Mouse (Mus musculus) T-cell, adult 2 months (primary cell): ENCODE results near the gene Gm14435.
"Not testable (repeated sequence)": the region's sequence is repeated elsewhere in the genome, so short reads cannot be mapped to it uniquely, and the experiment has no call there.

Source experiments
- DNase-seq: peaks from one replicate; pipeline ENCODE4 v3.0.0; 2022; ENCODE audit warnings: low spot score

The Gm14435 gene

DNA sequence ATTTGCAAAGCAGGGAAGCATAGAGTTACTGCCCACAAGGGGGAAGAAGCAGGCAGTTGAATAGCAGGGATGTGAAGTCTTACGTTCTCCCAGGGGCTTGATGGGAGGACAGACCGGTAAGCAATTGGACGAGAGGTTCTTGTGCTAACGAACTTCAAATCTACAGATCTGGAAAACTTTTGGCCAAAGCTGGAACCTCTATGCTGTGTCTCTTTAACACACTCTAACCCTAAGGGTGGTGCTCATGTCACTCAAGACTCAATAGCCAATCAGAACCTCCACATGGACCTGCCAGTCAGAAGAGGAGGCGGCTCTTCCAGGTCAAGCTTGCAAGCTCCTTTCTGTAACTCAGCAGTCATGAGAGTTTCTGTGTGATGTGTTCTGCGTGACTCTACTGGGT is at the start of gene Gm14435:
TSS of gene Gm14435 (plus strand) at position 301 of the 400 bp plus-strand sequence.
- DNase-seq, result not testable (repeated sequence)
